Mouse (Mus musculus): Measurements from ENCODE around the gene Nme8.

DNA sequence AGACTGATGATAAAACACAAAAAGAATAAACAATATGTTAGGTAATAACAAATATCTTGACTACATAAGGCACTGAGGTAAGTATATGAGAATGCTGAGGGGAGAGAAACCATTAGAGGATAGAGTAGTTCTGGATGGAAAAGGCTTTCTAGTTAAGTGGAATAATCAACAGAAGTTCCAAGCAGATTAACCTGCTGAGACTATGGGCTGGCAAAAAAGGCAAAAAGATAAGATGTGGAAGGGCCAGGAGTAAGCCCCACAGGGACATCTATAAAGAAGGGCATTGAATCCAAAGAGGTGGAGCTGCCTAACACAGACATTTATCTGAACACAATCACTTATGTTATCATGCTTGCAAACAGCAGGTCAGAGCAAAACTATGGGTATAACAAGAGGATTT lies 89.5 kb downstream of the Nme8 start:
- TF ChIP-seq GATA1 (IDR thresholded peaks at IDR 0.05; ENCODE audit: borderline replicate concordance, low read length), result no peak
- TF ChIP-seq FLI1 (IDR thresholded peaks at IDR 0.05; ENCODE audit: low read length), result no peak
